Comparison of ENCODE assay signal across 8 mouse cellular contexts in genomic region chr8:84009876-84010275, GRCm38 (mm10). TPM values are rescaled to one million over a fixed set of nuclear protein-coding genes. Genes with fewer than 3 reads are reported as not detected.
DNase-seq lines count a peak whose midpoint lies in the region; ATAC-seq and TF ChIP-seq lines count a peak whose summit lies in the region.

No protein-coding gene starts in this region.

- ATAC-seq in cerebellum, adult (ENCODE audit: insufficient number of reproducible peaks, low FRiP score, low TSS enrichment), result peak; percentile 63
- no peak for ATAC-seq in forebrain, embryonic 15.5 days (replicated peaks)

- H3K27ac ChIP-seq in ES-E14 (ENCODE audit: insufficient read depth, low read depth, low read length, poor library complexity, severe bottlenecking), result no peak overlapping the region
- H3K27ac ChIP-seq in forebrain, embryonic 15.5 days (replicated peaks), result no peak overlapping the region

- no peaks in the 10 kb centered on the region for H3K36me3 ChIP-seq in ES-E14 (ENCODE audit: control insufficient read depth, insufficient read depth, low read length, poor library complexity, severe bottlenecking)
- H3K36me3 ChIP-seq in forebrain, embryonic 15.5 days, result no peaks in the 10 kb centered on the region

- H3K9ac ChIP-seq in ES-E14 (ENCODE audit: insufficient read depth, low read depth, low read length, poor library complexity, severe bottlenecking), result no peak overlapping the region
- H3K9ac ChIP-seq in forebrain, embryonic 15.5 days (replicated peaks), result no peak overlapping the region

- in situ Hi-C loops in ES-E14 (cut with MboI; ENCODE audit: low sequenced_read_pairs in 2 of 2, unreplicated experiment in 2 of 2), result loop anchor here in 1 of 2 experiments (10.0 kb wide), 1 partner anchor 345 kb away; no protein-coding TSS in a partner anchor

- no peaks in the 10 kb centered on the region for H3K9me3 ChIP-seq in ES-E14 (ENCODE audit: control insufficient read depth, insufficient read depth, low read depth, low read length)
- H3K9me3 ChIP-seq in forebrain, embryonic 15.5 days, result no peaks in the 10 kb centered on the region

- H3K4me1 ChIP-seq in ES-E14 (ENCODE audit: control insufficient read depth in 2 of 2, insufficient read depth in 2 of 2, low read length in 2 of 2, poor library complexity in 1 of 2), result peaks cover 7 to 9% of the 10 kb centered on the region in 2 experiments; a peak in 3 of 4 replicates
- H3K4me1 ChIP-seq in forebrain, embryonic 15.5 days, result peaks cover 26% of the 10 kb centered on the region

- H3K4me2 ChIP-seq in forebrain, embryonic 15.5 days (replicated peaks), result 0 out of 2 replicates have a peak overlapping the region, but pooled peaks have one; percentile 13

- peaks cover 41% of the 10 kb centered on the region for H3K27me3 ChIP-seq in forebrain, embryonic 15.5 days

- 2% methylated on average over 11 of the region's 11 CpGs for WGBS in forebrain, embryonic 15.5 days

- peak overlapping the region; percentile 72 to 79 for H3K4me3 ChIP-seq in ES-E14 (ENCODE audit: insufficient read depth in 1 of 2, low read depth in 1 of 2, low read length in 2 of 2, poor library complexity in 1 of 2, severe bottlenecking in 1 of 2)
- H3K4me3 ChIP-seq in forebrain, embryonic 15.5 days, result no peak overlapping the region

- peak; percentile 83 for DNase-seq in ES-E14 (ENCODE audit: low read depth, low spot score)
- DNase-seq in heart, postnatal 4 days, result peak; percentile 94
- peak; percentile 85 to 90 for DNase-seq in layer of hippocampus, postnatal 10 days (ENCODE audit: low spot score in 2 of 2)
- DNase-seq in lung, postnatal 4 days, result peak; percentile 91 to 92
- DNase-seq in right cerebral cortex, adult 18-20 months, result peak; percentile 86
- DNase-seq in urinary bladder, postnatal 10 days (ENCODE audit: low spot score), result peak; percentile 67

TF ChIP-seq in ES-E14, 5 proteins besides CTCF, POLR2A, EP300 and RAD21:
- TF ChIP-seq ZC3H11A (IDR thresholded peaks at IDR 0.05; ENCODE audit: borderline replicate concordance, low read depth, low read length) (peak; percentile 46; the same call in 1 of the 2 replicates), MAFK (IDR thresholded peaks at IDR 0.05; ENCODE audit: insufficient read depth, low read depth, low read length) (no peak), ZNF384 (IDR thresholded peaks at IDR 0.05; ENCODE audit: low read depth, low read length) (no peak)

RNA-seq across cellular contexts. Expression of gene 2210011C24Rik, which starts 2.1 kb away (rescaled TPM):
- total RNA-seq in ES-E14 (2012; rRNA removed), result 4.6 and 9.1 TPM in 2 replicates
- polyA plus RNA-seq in forebrain, embryonic 15.5 days (2015; fragmentation: Nextera tagmentation; extraction: Ambion mirVana), result not detected in 2 replicates
- total RNA-seq in heart, postnatal 4 days (2021), result 1 to 10 TPM in 1 of 2 experiments, under 1 TPM in 1; 0.93 to 1.4 TPM
- total RNA-seq in layer of hippocampus, postnatal 10 days (2021), result not detected

RNA-seq across cellular contexts. Expression of gene 1700067K01Rik, which starts 8.6 kb away (rescaled TPM):
- total RNA-seq in ES-E14 (2012; rRNA removed), result 1.2 and 1.8 TPM in 2 replicates
- 1.4 TPM in 2 replicates for polyA plus RNA-seq in forebrain, embryonic 15.5 days (2015; fragmentation: Nextera tagmentation; extraction: Ambion mirVana)
- under 1 TPM in 1 of 2 experiments, not detected in 1; 0.83 TPM for total RNA-seq in heart, postnatal 4 days (2021)
- under 1 TPM; 0.49 to 0.66 TPM for total RNA-seq in layer of hippocampus, postnatal 10 days (2021)

RNA-seq across cellular contexts. Expression of gene Palm3, which starts 11.4 kb away (rescaled TPM):
- total RNA-seq in ES-E14 (2012; rRNA removed), result 25.5 and 29.0 TPM in 2 replicates
- 0.94 and 2.6 TPM in 2 replicates for polyA plus RNA-seq in forebrain, embryonic 15.5 days (2015; fragmentation: Nextera tagmentation; extraction: Ambion mirVana)
- total RNA-seq in heart, postnatal 4 days (2021), result under 1 TPM; 0.31 to 0.38 TPM
- 10 to 100 TPM; 11.2 to 13.5 TPM for total RNA-seq in layer of hippocampus, postnatal 10 days (2021)

RNA-seq across cellular contexts. Expression of gene Samd1, which starts 12.4 kb away (rescaled TPM):
- 125 and 191 TPM in 2 replicates for total RNA-seq in ES-E14 (2012; rRNA removed)
- polyA plus RNA-seq in forebrain, embryonic 15.5 days (2015; fragmentation: Nextera tagmentation; extraction: Ambion mirVana), result 8.5 and 9.5 TPM in 2 replicates
- 10 to 100 TPM; 36.6 to 42.9 TPM for total RNA-seq in heart, postnatal 4 days (2021)
- total RNA-seq in layer of hippocampus, postnatal 10 days (2021), result 10 to 100 TPM; 54.1 to 56.4 TPM

RNA-seq across cellular contexts. Expression of gene Il27ra, which starts 32.5 kb away (rescaled TPM):
- total RNA-seq in ES-E14 (2012; rRNA removed), result 0.89 and 3.6 TPM in 2 replicates
- polyA plus RNA-seq in forebrain, embryonic 15.5 days (2015; fragmentation: Nextera tagmentation; extraction: Ambion mirVana), result 0.41 and 0.68 TPM in 2 replicates
- total RNA-seq in heart, postnatal 4 days (2021), result 1 to 10 TPM; 4.0 to 4.2 TPM
- 1 to 10 TPM; 1.4 to 1.7 TPM for total RNA-seq in layer of hippocampus, postnatal 10 days (2021)

Comparison
In these comparisons a context has a peak if more than half of its experiments do, and no peak if none do; other contexts are left out.
1. RNA of gene Palm3, which starts 11.4 kb away (total RNA-seq): 25.5 to 29.0 TPM in ES-E14 and 11.2 to 13.5 TPM in layer of hippocampus, postnatal 10 days; 0.31 to 0.38 TPM in heart, postnatal 4 days; every median in the first group is over 4 times any median in the second.
2. Peak in every context shown above with its lines, with median percentiles within 50 percentile points of each other: DNase-seq.